ENCODE assay signal across 22 mouse cellular contexts in the genomic region with DNA sequence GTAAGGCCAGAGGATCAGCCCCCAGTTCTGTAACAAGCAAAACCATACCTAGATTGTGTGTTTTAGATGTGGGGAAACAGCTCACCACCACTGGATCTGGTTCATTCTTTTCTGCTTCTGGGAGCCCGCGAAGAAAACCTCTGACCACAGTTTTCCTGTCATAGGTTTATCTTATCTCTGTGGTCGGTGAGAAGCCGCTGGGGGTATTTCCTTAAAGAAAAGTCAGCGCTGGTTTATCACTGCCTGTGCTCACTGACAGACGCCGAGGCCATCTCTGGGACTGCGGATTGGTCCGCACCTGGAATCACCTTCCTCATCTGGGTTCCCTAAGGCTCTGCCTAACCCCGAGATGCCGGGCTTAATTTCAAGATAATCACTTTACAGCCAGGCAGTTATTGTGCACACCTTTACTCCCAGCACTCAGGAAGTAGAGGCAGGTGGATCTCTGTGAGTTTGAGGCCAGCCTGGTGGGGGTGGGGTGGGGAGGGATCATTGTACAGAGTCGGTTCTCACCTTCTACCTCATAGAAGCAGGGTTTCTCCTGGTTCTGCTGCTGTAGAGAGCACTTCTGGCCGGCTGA. TPM values are rescaled to one million over a fixed set of nuclear protein-coding genes. Genes with fewer than 3 reads are reported as not detected.
DNase-seq lines count a peak whose midpoint lies in the region; ATAC-seq and TF ChIP-seq lines count a peak whose summit lies in the region.
"Had no signal": no experiment of that assay in that cellular context is flagged by ENCODE, and none has a peak within 500 bp of the region (broad histone marks: within the 10 kb centered on the region; RNA-seq: fewer than 3 reads in every experiment).

No protein-coding gene starts in this region.

- H3K4me1 ChIP-seq in G1E (ENCODE audit: insufficient read depth, low read depth, low read length), result peaks cover 24% of the 10 kb centered on the region
- H3K4me1 ChIP-seq: forebrain, embryonic 10.5 days; limb, embryonic 13.5 days; midbrain, embryonic 13.5 days had no signal

- H3K36me3 ChIP-seq in G1E (replicated peaks), result no peaks in the 10 kb centered on the region
- H3K36me3 ChIP-seq: forebrain, embryonic 10.5 days; limb, embryonic 13.5 days; midbrain, embryonic 13.5 days had no signal

- peak; percentile 21 for DNase-seq in G1E (ENCODE audit: low spot score)
- DNase-seq in induced T-regulatory cell, adult 2 months (ENCODE audit: low read depth), result peak; percentile 85
- peak; percentile 48 to 66 for DNase-seq in natural killer cell, adult 2 months (ENCODE audit: low spot score in 2 of 2)
- DNase-seq in yolk sac, embryonic 10.5 days (ENCODE audit: low spot score), result peak; percentile 69
- no peak for DNase-seq in heart, adult 9 months (ENCODE audit: low spot score in 2 of 2)
- DNase-seq in gastrocnemius, adult 18-20 months (ENCODE audit: low spot score), result no peak
- no peak for DNase-seq in left cerebral cortex, postnatal 10 days (ENCODE audit: extremely low spot score in 1 of 2, low spot score in 2 of 2)
- DNase-seq: adrenal gland, postnatal 14 days; cerebellum, adult 2 months had no signal

- no peak for TF ChIP-seq CTCF in G1E (IDR thresholded peaks at IDR 0.05; ENCODE audit: low read depth, low read length)

- H3K27me3 ChIP-seq in G1E (ENCODE audit: insufficient read depth, low read length), result peaks cover 31% of the 10 kb centered on the region
- H3K27me3 ChIP-seq: limb, embryonic 13.5 days; midbrain, embryonic 13.5 days had no signal

- H3K4me3 ChIP-seq in G1E (ENCODE audit: low read depth, low read length), result no peak overlapping the region; the same call in 1 of the 2 replicates
- H3K4me3 ChIP-seq: forebrain, embryonic 10.5 days; layer of hippocampus, adult 2 months; limb, embryonic 13.5 days; midbrain, embryonic 13.5 days had no signal

- ATAC-seq in G1E (ENCODE audit: extremely low read depth, insufficient number of reproducible peaks, low FRiP score, poor library complexity, severe bottlenecking), result peak; percentile 65
- ATAC-seq: midbrain, embryonic 13.5 days had no signal

- intact Hi-C loops in left cerebral cortex, postnatal 10 days (cut with DNase I), result no loop called here

- peaks cover 5% of the 10 kb centered on the region for H3K9me3 ChIP-seq in G1E (replicated peaks)
- H3K9me3 ChIP-seq: midbrain, embryonic 13.5 days had no signal

RNA-seq across cellular contexts. Expression of gene Olfr718-ps1, which starts 14.4 kb away (rescaled TPM):
- total RNA-seq in G1E (2014; fragmentation: Nextera tagmentation) (0.23 TPM in 1 of 2 replicates, not detected in the other), G1E (2017) (0.12 and 0.16 TPM in 2 replicates)
- not detected in 2 replicates for polyA plus RNA-seq in G1E (2012)
- total RNA-seq in gastrocnemius, adult 18-20 months (2021), result not detected
- under 1 TPM; 0.14 to 0.17 TPM for total RNA-seq in left cerebral cortex, postnatal 10 days (2021)
- total RNA-seq: adrenal gland, postnatal 14 days; heart, adult 8-10 months; heart, postnatal 25 days had no signal
- polyA plus RNA-seq: cerebellum, adult 2 months; embryonic facial prominence, embryonic 14.5 days; forebrain, embryonic 10.5 days; kidney, embryonic 16.5 days; liver, embryonic 16.5 days; neural tube, embryonic 11.5 days; small intestine, adult 2 months; stomach, embryonic 16.5 days had no signal

RNA-seq across cellular contexts. Expression of gene Rnf216, which starts 20.2 kb away (rescaled TPM):
- total RNA-seq in G1E (2014; fragmentation: Nextera tagmentation), result 87.4 and 89.5 TPM in 2 replicates
- 41.9 and 54.9 TPM in 2 replicates for total RNA-seq in G1E (2017)
- 35.3 and 35.5 TPM in 2 replicates for polyA plus RNA-seq in G1E (2012)
- total RNA-seq in gastrocnemius, adult 18-20 months (2021), result 10 to 100 TPM; 15.5 to 17.0 TPM
- 10 to 100 TPM; 38.5 to 40.1 TPM for total RNA-seq in left cerebral cortex, postnatal 10 days (2021)

RNA-seq across cellular contexts. Expression of gene Rbak, which starts 47.5 kb away (rescaled TPM):
- total RNA-seq in G1E (2014; fragmentation: Nextera tagmentation), result 21.4 and 26.6 TPM in 2 replicates
- total RNA-seq in G1E (2017), result 19.8 and 21.5 TPM in 2 replicates
- 3.0 TPM in 2 replicates for polyA plus RNA-seq in G1E (2012)
- total RNA-seq in gastrocnemius, adult 18-20 months (2021), result 1 to 10 TPM; 2.4 to 2.9 TPM
- total RNA-seq in left cerebral cortex, postnatal 10 days (2021), result 10 to 100 TPM; 16.1 to 19.9 TPM

RNA-seq across cellular contexts. Expression of gene Spdye4b, which starts 47.8 kb away (rescaled TPM):
- 0.53 TPM in 1 of 2 replicates, not detected in the other for total RNA-seq in G1E (2014; fragmentation: Nextera tagmentation)
- total RNA-seq in G1E (2017), result 0.05 and 0.17 TPM in 2 replicates
- polyA plus RNA-seq in G1E (2012), result not detected in 2 replicates
- total RNA-seq in gastrocnemius, adult 18-20 months (2021), result not detected
- not detected for total RNA-seq in left cerebral cortex, postnatal 10 days (2021)
- total RNA-seq: adrenal gland, postnatal 14 days; heart, adult 8-10 months; heart, postnatal 25 days; layer of hippocampus, adult 2 months; left cerebral cortex, adult 8-10 months had no signal
- polyA plus RNA-seq: cerebellum, adult 2 months; embryonic facial prominence, embryonic 14.5 days; forebrain, embryonic 10.5 days; kidney, embryonic 16.5 days; limb, embryonic 13.5 days; liver, embryonic 16.5 days; neural tube, embryonic 11.5 days; small intestine, adult 2 months; stomach, embryonic 16.5 days had no signal

Comparison
In these comparisons a context has a peak if more than half of its experiments do, and no peak if none do; other contexts are left out.
1. DNase-seq: peak in G1E (single experiment), induced T-regulatory cell, adult 2 months (single experiment), natural killer cell, adult 2 months (2 of 2) and yolk sac, embryonic 10.5 days (single experiment); none in heart, adult 9 months (0 of 2), gastrocnemius, adult 18-20 months (single experiment) and left cerebral cortex, postnatal 10 days (0 of 2).
2. RNA of gene Rbak, which starts 47.5 kb away (total RNA-seq): 19.8 to 26.6 TPM in G1E and 16.1 to 19.9 TPM in left cerebral cortex, postnatal 10 days; 2.4 to 2.9 TPM in gastrocnemius, adult 18-20 months; every median in the first group is over 4 times any median in the second.